Mouse (Mus musculus): Measurements from ENCODE around the gene Mcub.

DNA sequence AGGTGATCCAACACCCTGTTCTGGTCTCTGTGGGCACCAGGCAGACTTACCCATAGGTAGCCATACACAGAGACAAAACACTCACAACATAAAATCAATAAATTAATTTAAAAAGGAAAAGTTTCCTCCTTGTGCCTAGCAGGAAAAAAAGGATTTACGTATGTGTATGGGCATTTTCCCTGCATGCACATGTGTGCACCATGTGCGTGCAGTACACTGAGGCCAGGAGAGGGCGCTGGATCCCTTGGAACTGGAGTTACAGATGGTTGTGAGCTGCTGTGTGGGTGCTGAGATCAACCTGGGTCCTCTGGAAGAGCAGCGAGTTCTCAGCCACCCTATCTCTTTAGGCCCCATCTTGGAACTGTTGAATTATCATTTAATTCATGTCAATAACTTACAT lies 15.3 kb upstream of the Mcub start:
- no peak for TF ChIP-seq CTCF (IDR thresholded peaks at IDR 0.05; ENCODE audit: borderline replicate concordance, control insufficient read depth, extremely low read depth, insufficient read depth, low read length, poor library complexity)
- TF ChIP-seq POLR2A (IDR thresholded peaks at IDR 0.05; ENCODE audit: control insufficient read depth, extremely low read depth, insufficient read depth, low read length, poor library complexity), result no peak

Data from thymus, adult 2 months (tissue).